Mouse (Mus musculus): ENCODE measurements around the gene Itga2b. TPM values are rescaled to one million over a fixed set of nuclear protein-coding genes. Genes with fewer than 3 reads are reported as not detected.
A peak's percentile ranks its signal among the peaks of the same experiment; 100 is the strongest.
"Not testable (repeated sequence)": the region's sequence is repeated elsewhere in the genome, so short reads cannot be mapped to it uniquely, and the experiment has no call there.

Gene Itga2b
- polyA plus RNA-seq, 1 experiment: 1.9 TPM

GRCm38 (mm10) chr11:102421559-102421958, 48.4 kb downstream of the Itga2b start:
- no peak for DNase-seq (ENCODE audit: low read depth, low spot score)
- WGBS: 34% methylated on average over 8 of the region's 8 CpGs

- no peak for DNase-seq (ENCODE audit: low read depth, low spot score)
These were observed 51.0 kb downstream of the Itga2b start for GRCm38 (mm10) chr11:102418887-102419286.

- no peak for DNase-seq (ENCODE audit: low read depth, low spot score)
- 84% methylated on average over 1 of the region's 1 CpGs for WGBS
These were observed 52.8 kb downstream of the Itga2b start for GRCm38 (mm10) chr11:102417160-102417559.

GRCm38 (mm10) chr11:102415034-102415802, 54.7 kb downstream of the Itga2b start:
- DNase-seq (ENCODE audit: low read depth, low spot score): no peak
- 65% methylated on average over 10 of the region's 10 CpGs for WGBS

GRCm38 (mm10) chr11:102413059-102413458, 56.9 kb downstream of the Itga2b start:
- no peak for DNase-seq (ENCODE audit: low read depth, low spot score)
- 83% methylated on average over 8 of the region's 8 CpGs for WGBS

- WGBS: 5% methylated on average over 11 of the region's 11 CpGs
- peak; percentile 92 for DNase-seq (ENCODE audit: low read depth, low spot score)
These were observed 58.2 kb downstream of the Itga2b start for GRCm38 (mm10) chr11:102411704-102412103.

- DNase-seq (ENCODE audit: low read depth, low spot score): no peak
These were observed 58.9 kb downstream of the Itga2b start for GRCm38 (mm10) chr11:102411061-102411460.

GRCm38 (mm10) chr11:102410345-102410744, 59.6 kb downstream of the Itga2b start:
- 86% methylated on average over 3 of the region's 3 CpGs for WGBS
- DNase-seq (ENCODE audit: low read depth, low spot score): not testable (repeated sequence)

More at GRCm38 (mm10) chr11:102411061-102411460, 58.9 kb downstream of the Itga2b start:
- WGBS: 38% methylated on average over 3 of the region's 3 CpGs

GRCm38 (mm10) chr11:102409795-102410330, 60.1 kb downstream of the Itga2b start:
- 78% methylated on average over 3 of the region's 3 CpGs for WGBS
- no peak for DNase-seq (ENCODE audit: low read depth, low spot score)

GRCm38 (mm10) chr11:102408888-102409794, 60.8 kb downstream of the Itga2b start:
- no peak for DNase-seq (ENCODE audit: low read depth, low spot score)
- WGBS: 19% methylated on average over 15 of the region's 15 CpGs

- peak; percentile 98 for DNase-seq (ENCODE audit: low read depth, low spot score)
- WGBS: under 1% methylated on average over 32 of the region's 32 CpGs
These were observed 61.5 kb downstream of the Itga2b start for GRCm38 (mm10) chr11:102408344-102408876.

GRCm38 (mm10) chr11:102407834-102408215, 62.1 kb downstream of the Itga2b start, which contains the start of gene Slc25a39:
Gene Slc25a39 (minus strand): TSS chr11:102407946.
- under 1% methylated on average over 19 of the region's 19 CpGs for WGBS
- DNase-seq (ENCODE audit: low read depth, low spot score): no peak

- DNase-seq (ENCODE audit: low read depth, low spot score): no peak
These were observed 62.8 kb downstream of the Itga2b start for GRCm38 (mm10) chr11:102406900-102407833.

GRCm38 (mm10) chr11:102406401-102406800, 63.5 kb downstream of the Itga2b start:
- 6% methylated on average over 3 of the region's 3 CpGs for WGBS
- DNase-seq (ENCODE audit: low read depth, low spot score): no peak

More at GRCm38 (mm10) chr11:102406900-102407833, 62.8 kb downstream of the Itga2b start:
- WGBS: under 1% methylated on average over 85 of the region's 85 CpGs

- DNase-seq (ENCODE audit: low read depth, low spot score): no peak
- WGBS: 83% methylated on average over 11 of the region's 11 CpGs
These were observed 64.2 kb downstream of the Itga2b start for GRCm38 (mm10) chr11:102405544-102406285.

GRCm38 (mm10) chr11:102404161-102405010, 65.5 kb downstream of the Itga2b start:
- WGBS: 74% methylated on average over 18 of the region's 18 CpGs
- no peak for DNase-seq (ENCODE audit: low read depth, low spot score)

GRCm38 (mm10) chr11:102403657-102404056, 66.3 kb downstream of the Itga2b start:
- DNase-seq (ENCODE audit: low read depth, low spot score): no peak

More at GRCm38 (mm10) chr11:102403657-102404056, 66.3 kb downstream of the Itga2b start:
- 95% methylated on average over 11 of the region's 11 CpGs for WGBS
